Mouse (Mus musculus) spleen, adult 2 months (tissue): ENCODE results near the gene Ranbp3.

Experiments used
- CTCF ChIP-seq: fragments of 200-500 bp; IDR thresholded peaks from 2 replicates; pipeline ENCODE4 v1.5.1; 2011; ENCODE audit warnings: mild to moderate bottlenecking, inconsistent platforms; ENCODE audit not compliant: insufficient read depth, insufficient read length, insufficient replicate concordance; ENCODE audit errors: extremely low read depth
- POLR2A ChIP-seq: fragments of 200-500 bp; IDR thresholded peaks from 2 replicates; pipeline ENCODE4 v1.6.1; 2011; ENCODE audit warnings: low read depth, low read length, inconsistent platforms

DNA sequence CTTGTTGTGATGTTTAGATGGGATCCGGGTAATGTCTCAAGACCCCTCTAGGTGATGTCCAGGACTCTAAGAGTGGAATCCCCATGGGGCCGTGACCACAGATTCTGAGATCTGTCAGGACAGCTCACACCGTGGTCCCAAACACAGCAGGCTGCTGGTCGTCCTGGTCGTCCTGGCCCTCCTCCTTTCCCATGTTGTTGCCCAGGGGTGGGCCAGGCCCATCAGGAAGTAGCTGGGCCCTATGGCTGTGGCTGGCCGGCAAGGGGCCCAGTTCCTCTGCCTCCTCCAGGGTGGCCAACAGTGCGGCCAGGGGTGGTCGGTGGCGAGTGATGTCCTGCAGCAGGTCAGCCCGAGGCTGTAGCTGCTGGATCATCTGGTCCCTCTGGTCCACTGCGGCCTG lies 42.3 kb downstream of the Ranbp3 start:
- TF ChIP-seq CTCF (no peak), POLR2A (no peak)
